8 mouse cellular contexts compared by ENCODE assay signal in the genomic region with DNA sequence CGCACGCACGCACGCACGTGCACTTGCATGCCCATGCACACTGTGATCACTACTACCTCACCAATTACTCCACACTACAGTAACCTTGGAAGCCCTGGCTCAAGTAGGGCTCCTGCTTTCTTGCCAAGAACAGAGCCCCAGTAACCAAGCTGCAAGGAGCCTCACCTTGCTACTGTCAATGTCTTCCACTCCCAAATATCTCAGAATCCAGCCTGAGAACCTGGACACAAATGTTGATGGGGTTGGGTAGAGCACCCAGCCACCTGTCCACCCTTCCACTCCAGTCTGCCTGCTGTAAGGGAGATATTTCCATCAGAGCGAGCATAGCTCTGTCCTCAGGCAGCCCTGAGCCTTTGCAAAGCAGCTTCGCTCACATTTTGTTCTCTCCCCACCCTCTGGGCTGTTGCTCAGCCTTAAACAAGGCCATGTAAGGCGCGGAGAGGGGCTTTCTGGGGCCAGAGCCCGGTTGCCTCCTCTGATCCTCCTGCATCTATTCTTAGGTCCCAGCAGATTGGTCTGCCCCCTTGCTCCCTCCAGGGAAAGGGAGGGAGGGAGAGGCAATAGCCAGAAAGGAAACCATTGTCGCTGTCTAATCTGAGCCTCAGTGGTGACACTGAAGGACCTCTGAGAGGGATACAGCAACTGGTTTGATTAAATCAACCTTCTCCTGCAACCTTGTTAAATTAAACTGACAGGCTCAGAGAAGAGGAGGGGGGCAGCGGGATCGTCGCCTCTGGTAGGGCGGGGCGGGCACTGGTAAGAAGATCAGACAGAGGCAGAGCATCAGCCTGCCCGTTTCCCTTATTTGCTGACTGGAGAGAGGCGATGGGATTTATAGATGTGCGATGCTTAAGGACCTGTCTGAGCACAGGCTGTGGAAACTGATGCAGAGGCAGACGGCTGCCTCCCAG. TPM values are rescaled to one million over a fixed set of nuclear protein-coding genes. Genes with fewer than 3 reads are reported as not detected.
A peak's percentile ranks its signal among the peaks of the same experiment; 100 is the strongest.
DNase-seq lines count a peak whose midpoint lies in the region; ATAC-seq and TF ChIP-seq lines count a peak whose summit lies in the region.

No protein-coding gene starts in this region.

- TF ChIP-seq CTCF in intestine, postnatal 0 days (IDR thresholded peaks at IDR 0.05; ENCODE audit: low read depth): no peak

- no peaks in the 10 kb centered on the region for H3K9me3 ChIP-seq in forebrain, embryonic 15.5 days
- no peaks in the 10 kb centered on the region for H3K9me3 ChIP-seq in intestine, postnatal 0 days (ENCODE audit: control insufficient read depth)
- H3K9me3 ChIP-seq in stomach, embryonic 14.5 days (ENCODE audit: control insufficient read depth, low read depth, low read length): no peaks in the 10 kb centered on the region

- whole genome bisulfite sequencing in forebrain, embryonic 15.5 days: 22% methylated on average over 20 of the region's 20 CpGs
- WGBS in intestine, postnatal 0 days: 33% methylated on average over 20 of the region's 20 CpGs
- WGBS in stomach, embryonic 14.5 days: 31% methylated on average over 20 of the region's 20 CpGs

- H3K36me3 ChIP-seq in forebrain, embryonic 15.5 days: no peaks in the 10 kb centered on the region
- H3K36me3 ChIP-seq in intestine, postnatal 0 days (ENCODE audit: control insufficient read depth, insufficient read depth): no peaks in the 10 kb centered on the region
- H3K36me3 ChIP-seq in stomach, embryonic 14.5 days (ENCODE audit: control insufficient read depth, insufficient read depth, low read length): no peaks in the 10 kb centered on the region

- DNase-seq in frontal cortex, adult 2 months (ENCODE audit: extremely low spot score in 1 of 2, low spot score in 1 of 2): no peak
- DNase-seq in gastrocnemius, adult 8-10 months (ENCODE audit: low spot score in 2 of 2): no peak
- DNase-seq in ovary, postnatal 36 days (ENCODE audit: low spot score): no peak

- peak overlapping the region; percentile 6; the same call in 1 of the 2 replicates for H3K9ac ChIP-seq in forebrain, embryonic 15.5 days (replicated peaks)
- no peak overlapping the region for H3K9ac ChIP-seq in intestine, postnatal 0 days (ENCODE audit: low read depth, low read length)
- no peak overlapping the region for H3K9ac ChIP-seq in stomach, embryonic 14.5 days (replicated peaks; ENCODE audit: low read depth, low read length)

- peak; percentile 21 for ATAC-seq in frontal cortex, adult (ENCODE audit: low TSS enrichment)
- peak; percentile 51 for ATAC-seq in forebrain, embryonic 15.5 days (replicated peaks)
- no peak for ATAC-seq in intestine, postnatal 0 days
- ATAC-seq in stomach, embryonic 14.5 days (ENCODE audit: insufficient number of reproducible peaks, insufficient read depth, low FRiP score, low read depth): peak; percentile 30; the same call in 1 of the 2 replicates

- H3K4me3 ChIP-seq in brown adipose tissue, adult 24 weeks (ENCODE audit: insufficient read depth, low read depth, low read length): no peak overlapping the region
- H3K4me3 ChIP-seq in forebrain, embryonic 15.5 days: no peak overlapping the region
- H3K4me3 ChIP-seq in intestine, postnatal 0 days (ENCODE audit: low read depth, low read length): no peak overlapping the region
- H3K4me3 ChIP-seq in stomach, embryonic 14.5 days (ENCODE audit: low read depth, low read length): no peak overlapping the region

- H3K27me3 ChIP-seq in forebrain, embryonic 15.5 days: no peaks in the 10 kb centered on the region
- no peaks in the 10 kb centered on the region for H3K27me3 ChIP-seq in intestine, postnatal 0 days (replicated peaks; ENCODE audit: control insufficient read depth, insufficient read depth, low read length)
- H3K27me3 ChIP-seq in stomach, embryonic 14.5 days (ENCODE audit: control insufficient read depth, insufficient read depth, low read length): no peaks in the 10 kb centered on the region

- H3K4me1 ChIP-seq in brown adipose tissue, adult 24 weeks (ENCODE audit: control insufficient read depth, insufficient read depth, insufficient read length, low read length): peaks cover 19% of the 10 kb centered on the region
- peaks cover 19% of the 10 kb centered on the region for H3K4me1 ChIP-seq in forebrain, embryonic 15.5 days
- no peaks in the 10 kb centered on the region for H3K4me1 ChIP-seq in intestine, postnatal 0 days (replicated peaks; ENCODE audit: control insufficient read depth, insufficient read depth, low read length)
- H3K4me1 ChIP-seq in stomach, embryonic 14.5 days (ENCODE audit: control insufficient read depth, insufficient read depth, low read length): no peaks in the 10 kb centered on the region

- peak overlapping the region; percentile 26 for H3K4me2 ChIP-seq in forebrain, embryonic 15.5 days (replicated peaks)
- peak overlapping the region; percentile 1; the same call in 1 of the 2 replicates for H3K4me2 ChIP-seq in intestine, postnatal 0 days (replicated peaks; ENCODE audit: low read depth)
- no peak overlapping the region for H3K4me2 ChIP-seq in stomach, embryonic 14.5 days (replicated peaks; ENCODE audit: low read depth, low read length)

- H3K27ac ChIP-seq in brown adipose tissue, adult 24 weeks (replicated peaks; ENCODE audit: low read depth, low read length): peak overlapping the region; percentile 50
- peak overlapping the region; percentile 36 for H3K27ac ChIP-seq in forebrain, embryonic 15.5 days (replicated peaks)
- H3K27ac ChIP-seq in intestine, postnatal 0 days (ENCODE audit: low read depth, low read length): no peak overlapping the region; the same call in 1 of the 2 replicates
- peak overlapping the region; percentile 62; the same call in 1 of the 2 replicates for H3K27ac ChIP-seq in stomach, embryonic 14.5 days (ENCODE audit: low read length)

RNA-seq across cellular contexts. Expression of gene Ddx20, which starts 8.4 kb away (rescaled TPM):
- 10.3 and 10.8 TPM in 2 replicates for polyA plus RNA-seq in frontal cortex, adult 2 months (2012; rRNA removed)
- 2.7 and 5.4 TPM in 2 replicates for polyA plus RNA-seq in brown adipose tissue, adult 24 weeks (2012; ENCODE audit: insufficient read depth, insufficient read length, missing spikeins)
- polyA plus RNA-seq in forebrain, embryonic 15.5 days (2015; fragmentation: Nextera tagmentation; extraction: Ambion mirVana): 31.6 and 33.6 TPM in 2 replicates
- 11.4 and 12.8 TPM in 2 replicates for polyA plus RNA-seq in intestine, postnatal 0 days (2015; fragmentation: Nextera tagmentation; extraction: Ambion mirVana)
- 34.6 and 34.9 TPM in 2 replicates for polyA plus RNA-seq in stomach, embryonic 14.5 days (2014; fragmentation: Nextera tagmentation; extraction: Ambion mirVana)
- 10 to 100 TPM in 3 of 4 experiments, 1 to 10 TPM in 1; 8.9 to 13.5 (median 11.1) TPM for total RNA-seq in gastrocnemius, adult 8-10 months (2022)

RNA-seq across cellular contexts. Expression of gene Inka2, which starts 8.7 kb away (rescaled TPM):
- polyA plus RNA-seq in frontal cortex, adult 2 months (2012; rRNA removed): 52.9 and 59.1 TPM in 2 replicates
- polyA plus RNA-seq in brown adipose tissue, adult 24 weeks (2012; ENCODE audit: insufficient read depth, insufficient read length, missing spikeins): 1.3 and 3.7 TPM in 2 replicates
- polyA plus RNA-seq in forebrain, embryonic 15.5 days (2015; fragmentation: Nextera tagmentation; extraction: Ambion mirVana): 3.1 and 3.3 TPM in 2 replicates
- 1.5 and 2.3 TPM in 2 replicates for polyA plus RNA-seq in intestine, postnatal 0 days (2015; fragmentation: Nextera tagmentation; extraction: Ambion mirVana)
- polyA plus RNA-seq in stomach, embryonic 14.5 days (2014; fragmentation: Nextera tagmentation; extraction: Ambion mirVana): 1.1 and 1.7 TPM in 2 replicates
- total RNA-seq in gastrocnemius, adult 8-10 months (2022): 1 to 10 TPM; 2.5 to 4.4 (median 3.1) TPM

Comparison
In these comparisons a context has a peak if more than half of its experiments do, and no peak if none do; other contexts are left out.
1. RNA of gene Inka2, which starts 8.7 kb away (polyA plus RNA-seq): 52.9 to 59.1 TPM in frontal cortex, adult 2 months; 3.1 to 3.3 TPM in forebrain, embryonic 15.5 days, 1.5 to 2.3 TPM in intestine, postnatal 0 days, 1.3 to 3.7 TPM in brown adipose tissue, adult 24 weeks and 1.1 to 1.7 TPM in stomach, embryonic 14.5 days; every median in the first group is over 10 times any median in the second.